Mouse (Mus musculus): Measurements from ENCODE around the gene Dctd. TPM values are rescaled to one million over a fixed set of nuclear protein-coding genes. Genes with fewer than 3 reads are reported as not detected.
"Not testable (repeated sequence)": the region's sequence is repeated elsewhere in the genome, so short reads cannot be mapped to it uniquely, and the experiment has no call there.

Gene Dctd
- total and polyA plus RNA-seq, 2 experiments from 2014 or later = 7.6 to 11.6 TPM

GRCm38 (mm10) chr8:48177406-48177805, 78.5 kb downstream of the Dctd start:
- H3K4me2 ChIP-seq (ENCODE audit: low read depth, low read length) = no peak overlapping the region
- H3K27me3 ChIP-seq (ENCODE audit: control insufficient read depth, insufficient read depth, low read length) = no peaks in the 10 kb centered on the region
- no peak for ATAC-seq (ENCODE audit: insufficient read depth, low read depth)
- H3K9ac ChIP-seq (replicated peaks; ENCODE audit: low read depth, low read length) = no peak overlapping the region
- H3K4me3 ChIP-seq (ENCODE audit: low read depth, low read length) = no peak overlapping the region
- no peak for DNase-seq (ENCODE audit: low spot score)
- H3K9me3 ChIP-seq (replicated peaks; ENCODE audit: control insufficient read depth, low read length) = no peaks in the 10 kb centered on the region
- H3K36me3 ChIP-seq (replicated peaks; ENCODE audit: control insufficient read depth, insufficient read depth, low read length) = no peaks in the 10 kb centered on the region
- TF ChIP-seq EP300 (IDR thresholded peaks at IDR 0.05; ENCODE audit: low read depth) (no peak), CTCF (IDR thresholded peaks at IDR 0.05; ENCODE audit: low read depth) (no peak)
- WGBS = 76% methylated on average over 4 of the region's 4 CpGs
- no peaks in the 10 kb centered on the region for H3K4me1 ChIP-seq (ENCODE audit: control insufficient read depth, insufficient read depth)
- H3K27ac ChIP-seq (ENCODE audit: low read depth) = no peak overlapping the region

GRCm38 (mm10) chr8:48177876-48178275, 79.0 kb downstream of the Dctd start:
- Histone ChIP-seq H3K9me3 (replicated peaks; ENCODE audit: control insufficient read depth, low read length) (no peaks in the 10 kb centered on the region), H3K36me3 (replicated peaks; ENCODE audit: control insufficient read depth, insufficient read depth, low read length) (no peaks in the 10 kb centered on the region), H3K9ac (replicated peaks; ENCODE audit: low read depth, low read length) (no peak overlapping the region), H3K27me3 (ENCODE audit: control insufficient read depth, insufficient read depth, low read length) (no peaks in the 10 kb centered on the region), H3K4me1 (ENCODE audit: control insufficient read depth, insufficient read depth) (no peaks in the 10 kb centered on the region), H3K27ac (ENCODE audit: low read depth) (no peak overlapping the region), H3K4me3 (ENCODE audit: low read depth, low read length) (no peak overlapping the region), H3K4me2 (ENCODE audit: low read depth, low read length) (no peak overlapping the region)
- no peak for DNase-seq (ENCODE audit: low spot score)
- ATAC-seq (ENCODE audit: insufficient read depth, low read depth) = no peak
- 89% methylated on average over 1 of the region's 1 CpGs for WGBS
- TF ChIP-seq EP300 (IDR thresholded peaks at IDR 0.05; ENCODE audit: low read depth) (no peak), CTCF (IDR thresholded peaks at IDR 0.05; ENCODE audit: low read depth) (no peak)

DNA sequence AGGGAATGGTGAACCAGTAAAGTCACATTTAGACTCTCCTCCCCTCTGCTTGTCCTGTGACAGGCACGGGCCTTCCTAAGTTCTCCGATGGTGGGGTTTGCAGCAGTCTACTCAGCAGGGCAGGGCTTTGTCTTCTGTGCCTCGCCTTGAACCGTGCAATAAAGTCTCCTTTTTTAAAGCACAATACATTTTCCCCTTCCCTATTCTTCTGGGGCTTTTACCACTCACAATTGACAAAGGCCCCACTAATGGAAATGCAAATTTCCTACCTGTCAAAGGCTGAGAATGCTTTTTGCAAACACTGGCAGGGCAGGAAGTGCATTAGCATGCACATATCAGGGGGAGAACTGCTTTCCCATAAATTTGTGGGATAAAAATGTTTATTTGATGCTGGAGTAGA, 80.1 kb downstream of the Dctd start:
- H3K4me2 ChIP-seq (ENCODE audit: low read depth, low read length) = no peak overlapping the region
- H3K9me3 ChIP-seq (replicated peaks; ENCODE audit: control insufficient read depth, low read length) = no peaks in the 10 kb centered on the region
- TF ChIP-seq CTCF (IDR thresholded peaks at IDR 0.05; ENCODE audit: low read depth) (no peak), EP300 (IDR thresholded peaks at IDR 0.05; ENCODE audit: low read depth) (no peak)
- ATAC-seq (ENCODE audit: insufficient read depth, low read depth) = no peak
- no peak overlapping the region for H3K4me3 ChIP-seq (ENCODE audit: low read depth, low read length)
- no peak overlapping the region for H3K9ac ChIP-seq (replicated peaks; ENCODE audit: low read depth, low read length)
- H3K4me1 ChIP-seq (ENCODE audit: control insufficient read depth, insufficient read depth) = no peaks in the 10 kb centered on the region
- no peaks in the 10 kb centered on the region for H3K36me3 ChIP-seq (replicated peaks; ENCODE audit: control insufficient read depth, insufficient read depth, low read length)
- no peak overlapping the region for H3K27ac ChIP-seq (ENCODE audit: low read depth)
- 84% methylated on average over 4 of the region's 4 CpGs for WGBS
- no peak for DNase-seq (ENCODE audit: low spot score)
- no peaks in the 10 kb centered on the region for H3K27me3 ChIP-seq (ENCODE audit: control insufficient read depth, insufficient read depth, low read length)

- H3K4me1 ChIP-seq (ENCODE audit: control insufficient read depth, insufficient read depth); DNase-seq (ENCODE audit: low spot score); H3K4me3 ChIP-seq (ENCODE audit: low read depth, low read length); ATAC-seq (ENCODE audit: insufficient read depth, low read depth); H3K9me3 ChIP-seq (replicated peaks; ENCODE audit: control insufficient read depth, low read length); H3K27ac ChIP-seq (ENCODE audit: low read depth); H3K4me2 ChIP-seq (ENCODE audit: low read depth, low read length); H3K9ac ChIP-seq (replicated peaks; ENCODE audit: low read depth, low read length); H3K36me3 ChIP-seq (replicated peaks; ENCODE audit: control insufficient read depth, insufficient read depth, low read length); H3K27me3 ChIP-seq (ENCODE audit: control insufficient read depth, insufficient read depth, low read length): not testable (repeated sequence)
- WGBS = 78% methylated on average over 9 of the region's 9 CpGs
These were observed 81.3 kb downstream of the Dctd start for GRCm38 (mm10) chr8:48180146-48180545.

DNA sequence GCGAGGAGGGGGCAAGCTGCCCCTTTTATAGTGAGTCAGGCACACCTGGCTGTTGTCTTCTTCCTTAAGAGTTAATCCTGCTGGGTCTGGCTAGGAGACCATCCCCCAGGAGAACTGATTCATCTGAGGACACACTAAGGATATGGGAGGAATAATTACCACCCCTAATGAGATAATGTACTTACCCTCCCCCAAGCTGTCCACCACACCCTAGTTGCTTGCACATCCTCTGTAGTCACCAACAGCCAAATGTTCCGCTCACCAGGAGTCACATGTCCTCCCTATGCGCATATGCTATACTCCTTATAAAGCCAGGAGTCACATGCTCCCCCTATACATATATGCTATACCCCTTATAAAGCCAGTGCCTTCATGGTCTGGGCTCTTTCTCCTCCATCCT, 82.1 kb downstream of the Dctd start:
- 90% methylated on average over 3 of the region's 3 CpGs for WGBS
- no peak for DNase-seq (ENCODE audit: low spot score)
- Histone ChIP-seq H3K4me3 (ENCODE audit: low read depth, low read length) (no peak overlapping the region), H3K9ac (replicated peaks; ENCODE audit: low read depth, low read length) (no peak overlapping the region), H3K4me1 (ENCODE audit: control insufficient read depth, insufficient read depth) (no peaks in the 10 kb centered on the region), H3K9me3 (replicated peaks; ENCODE audit: control insufficient read depth, low read length) (no peaks in the 10 kb centered on the region), H3K4me2 (ENCODE audit: low read depth, low read length) (no peak overlapping the region), H3K27ac (ENCODE audit: low read depth) (no peak overlapping the region), H3K36me3 (replicated peaks; ENCODE audit: control insufficient read depth, insufficient read depth, low read length) (no peaks in the 10 kb centered on the region), H3K27me3 (ENCODE audit: control insufficient read depth, insufficient read depth, low read length) (no peaks in the 10 kb centered on the region)
- TF ChIP-seq EP300 (IDR thresholded peaks at IDR 0.05; ENCODE audit: low read depth) = no peak
- TF ChIP-seq CTCF (IDR thresholded peaks at IDR 0.05; ENCODE audit: low read depth) = no peak
- ATAC-seq (ENCODE audit: insufficient read depth, low read depth) = no peak

GRCm38 (mm10) chr8:48183758-48184157, 84.9 kb downstream of the Dctd start:
- ATAC-seq (ENCODE audit: insufficient read depth, low read depth) (no peak), DNase-seq (ENCODE audit: low spot score) (no peak)
- no peak overlapping the region for H3K27ac ChIP-seq (ENCODE audit: low read depth)
- 81% methylated on average over 7 of the region's 7 CpGs for WGBS
- no peak for TF ChIP-seq CTCF (IDR thresholded peaks at IDR 0.05; ENCODE audit: low read depth)
- TF ChIP-seq EP300 (IDR thresholded peaks at IDR 0.05; ENCODE audit: low read depth) = no peak
- no peak overlapping the region for H3K4me2 ChIP-seq (ENCODE audit: low read depth, low read length)
- no peak overlapping the region for H3K9ac ChIP-seq (replicated peaks; ENCODE audit: low read depth, low read length)
- no peaks in the 10 kb centered on the region for H3K4me1 ChIP-seq (ENCODE audit: control insufficient read depth, insufficient read depth)
- H3K36me3 ChIP-seq (replicated peaks; ENCODE audit: control insufficient read depth, insufficient read depth, low read length) = no peaks in the 10 kb centered on the region
- H3K9me3 ChIP-seq (replicated peaks; ENCODE audit: control insufficient read depth, low read length) = no peaks in the 10 kb centered on the region
- no peak overlapping the region for H3K4me3 ChIP-seq (ENCODE audit: low read depth, low read length)
- no peaks in the 10 kb centered on the region for H3K27me3 ChIP-seq (ENCODE audit: control insufficient read depth, insufficient read depth, low read length)

All from heart, postnatal 0 days (tissue).